Mouse (Mus musculus) lung, embryonic 15.5 days (tissue): ENCODE results near the gene Cep350. TPM values are rescaled to one million over a fixed set of nuclear protein-coding genes. Genes with fewer than 3 reads are reported as not detected.

ENCODE experiments used
- ATAC-seq: fragments of 200-750 bp; cut with Nextera tagmentation; 2 replicates; pipeline ENCODE4 v1.8.0; 2017; ENCODE audit warnings: moderate number of reproducible peaks, borderline replicate concordance; ENCODE audit not compliant: low FRiP score, low TSS enrichment; ENCODE audit errors: extremely low read depth
- H3K27ac ChIP-seq: fragments of 300-500 bp; sonication (generic); 2 replicates; pipeline ENCODE4 v1.5.1; 2015; ENCODE audit warnings: moderate library complexity, mild to moderate bottlenecking, inconsistent platforms
- H3K27me3 ChIP-seq: fragments of 300-500 bp; sonication (generic); 2 replicates; pipeline ENCODE4 v1.6.1; 2015; ENCODE audit warnings: inconsistent platforms
- H3K36me3 ChIP-seq: fragments of 300-500 bp; sonication (generic); 2 replicates; pipeline ENCODE4 v1.6.1; 2015; ENCODE audit warnings: inconsistent platforms
- H3K4me1 ChIP-seq: fragments of 300-500 bp; sonication (generic); 2 replicates; pipeline ENCODE4 v1.6.1; 2015; ENCODE audit warnings: inconsistent platforms
- H3K4me2 ChIP-seq: fragments of 300-500 bp; sonication (generic); 2 replicates; pipeline ENCODE4 v1.6.1; 2015; ENCODE audit warnings: inconsistent platforms, mild to moderate bottlenecking, moderate library complexity
- H3K4me3 ChIP-seq: fragments of 300-500 bp; sonication (generic); 2 replicates; pipeline ENCODE4 v1.5.1; 2015; ENCODE audit warnings: mild to moderate bottlenecking, inconsistent platforms
- H3K9ac ChIP-seq: fragments of 300-500 bp; sonication (generic); 2 replicates; pipeline ENCODE4 v1.6.1; 2015; ENCODE audit warnings: inconsistent platforms
- H3K9me3 ChIP-seq: fragments of 300-500 bp; sonication (generic); 2 replicates; pipeline ENCODE4 v1.6.1; 2016; ENCODE audit warnings: inconsistent platforms
- WGBS: fragments of 180-500 bp; shearing (Covaris S2); methylation state at CpG from one replicate; pipeline ENCODE4 v1.1.7; 2015; 5-methylcytosine and 5-hydroxymethylcytosine counted together
- polyA plus RNA-seq: library from polyadenylated mRNA; unstranded; fragments of >200 nt; fragmentation: Nextera tagmentation; extraction: Ambion mirVana; gene quantifications from 2 replicates; pipeline ENCODE4 v1.2.1, GENCODE M21; 2015

The Cep350 gene
- polyA plus RNA-seq, 1 experiment from 2014 or later = 10.6 TPM

DNA sequence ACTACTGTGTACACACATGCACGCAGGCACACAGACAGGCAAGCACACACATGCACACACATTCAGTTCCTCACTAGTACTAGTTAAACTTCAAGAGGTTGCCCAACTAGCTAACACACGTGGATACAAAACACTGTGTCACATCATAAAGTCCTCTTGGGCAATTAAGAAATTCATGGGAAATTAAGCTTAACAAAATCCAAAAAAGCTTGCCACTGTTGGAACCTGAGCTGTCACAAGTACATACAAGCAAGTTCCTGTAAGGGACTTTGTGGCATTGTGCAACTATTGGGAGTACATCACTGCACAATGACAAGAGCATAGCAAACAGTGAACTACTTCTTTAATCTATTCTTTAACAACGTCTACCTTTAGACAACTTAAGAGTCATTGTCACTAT lies 93.5 kb downstream of the Cep350 start:
- Histone ChIP-seq H3K9ac (no peak overlapping the region), H3K4me1 (no peaks in the 10 kb centered on the region), H3K27ac (no peak overlapping the region), H3K4me3 (no peak overlapping the region), H3K27me3 (no peaks in the 10 kb centered on the region), H3K9me3 (no peaks in the 10 kb centered on the region), H3K4me2 (no peak overlapping the region), H3K36me3 (peaks cover 48% of the 10 kb centered on the region)
- no peak for ATAC-seq
- 80% methylated on average over 3 of the region's 3 CpGs for WGBS

DNA sequence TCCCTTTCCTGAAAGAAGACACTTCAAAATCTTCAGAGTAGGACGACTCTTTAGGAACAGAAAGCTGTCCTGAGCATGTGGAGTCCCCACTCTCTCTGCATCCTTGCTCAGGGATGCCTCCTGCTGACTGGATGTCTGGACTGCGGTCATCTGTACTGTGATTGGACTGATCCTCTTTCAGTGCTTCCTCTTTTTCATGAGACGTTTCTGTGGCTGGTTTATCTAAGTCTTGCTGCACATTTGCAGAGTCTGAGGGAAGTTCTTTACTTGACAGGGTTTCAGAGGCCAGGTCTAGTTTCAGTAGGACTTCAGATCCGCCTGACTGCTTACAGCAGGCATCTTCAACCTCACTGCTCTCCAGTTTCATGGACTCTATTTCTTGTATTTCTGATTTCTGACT lies 110.1 kb downstream of the Cep350 start:
- H3K4me3 ChIP-seq = no peak overlapping the region
- peaks cover 69% of the 10 kb centered on the region for H3K36me3 ChIP-seq
- no peak overlapping the region for H3K27ac ChIP-seq
- H3K9ac ChIP-seq = no peak overlapping the region
- H3K4me1 ChIP-seq = no peaks in the 10 kb centered on the region
- no peak overlapping the region for H3K4me2 ChIP-seq
- 64% methylated on average over 4 of the region's 4 CpGs for WGBS
- no peaks in the 10 kb centered on the region for H3K9me3 ChIP-seq
- ATAC-seq = no peak
- H3K27me3 ChIP-seq = no peaks in the 10 kb centered on the region

DNA sequence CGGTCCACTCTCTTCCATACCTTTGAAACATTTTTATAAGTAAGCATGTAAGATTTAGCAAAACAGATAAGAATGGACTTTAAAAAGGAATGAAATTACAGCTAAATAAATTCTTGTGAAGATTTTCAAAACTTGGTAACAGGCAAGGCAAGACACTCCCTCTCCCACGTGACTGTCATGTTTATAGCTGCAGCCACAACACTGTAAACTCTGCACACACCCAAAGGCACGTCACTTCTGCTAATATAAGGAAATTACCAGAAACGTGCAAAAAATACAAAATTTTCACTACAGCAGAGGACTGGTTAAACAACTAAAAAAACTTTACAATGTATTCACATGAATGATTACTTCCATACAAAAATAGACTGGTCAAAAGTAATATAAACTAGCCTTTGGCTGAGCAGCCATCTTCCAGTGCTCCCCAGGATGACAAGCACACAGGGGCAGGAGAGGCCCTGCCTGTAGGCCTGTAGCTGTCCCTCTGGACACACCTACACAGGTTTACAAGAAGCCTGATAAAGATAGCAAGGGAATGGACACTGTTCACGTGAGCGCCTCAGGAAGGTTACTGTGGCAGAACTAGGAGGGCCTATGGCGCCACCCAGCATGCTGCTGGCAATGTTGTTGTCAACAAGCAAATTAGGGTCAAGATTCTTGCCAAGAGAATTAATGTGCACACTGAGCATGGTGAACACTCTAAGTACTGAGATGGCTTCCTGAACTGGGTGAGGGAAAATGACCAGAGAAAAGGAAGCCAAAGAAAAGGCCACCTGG lies 117.9 kb downstream of the Cep350 start:
- ATAC-seq = no peak
- no peak overlapping the region for H3K27ac ChIP-seq
- H3K9ac ChIP-seq = no peak overlapping the region
- WGBS = 79% methylated on average over 7 of the region's 7 CpGs
- H3K36me3 ChIP-seq = peaks cover 46% of the 10 kb centered on the region
- H3K27me3 ChIP-seq = no peaks in the 10 kb centered on the region
- no peaks in the 10 kb centered on the region for H3K9me3 ChIP-seq
- H3K4me3 ChIP-seq = no peak overlapping the region
- H3K4me2 ChIP-seq = no peak overlapping the region
- H3K4me1 ChIP-seq = no peaks in the 10 kb centered on the region

DNA sequence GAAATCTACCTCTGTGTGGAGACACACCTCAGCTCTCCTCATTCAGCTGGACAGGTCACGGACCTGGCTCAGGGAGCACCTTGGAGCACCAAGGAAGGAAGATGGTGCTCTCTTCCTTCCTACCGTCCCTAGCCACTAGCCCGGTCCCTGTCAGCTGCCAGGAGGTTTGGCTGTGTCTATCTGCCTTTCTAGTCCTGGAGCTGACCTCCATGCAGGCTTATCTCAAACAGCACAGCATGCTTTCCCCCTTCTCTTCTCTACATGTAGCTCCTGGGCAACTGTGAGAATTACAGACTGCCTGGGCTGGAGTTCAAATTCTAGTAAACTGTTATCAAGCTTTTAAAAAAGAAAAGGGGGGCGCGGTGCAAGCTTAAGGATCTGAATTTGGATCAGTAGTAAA lies 120.0 kb downstream of the Cep350 start:
- no peak overlapping the region for H3K4me3 ChIP-seq
- H3K27me3 ChIP-seq = no peaks in the 10 kb centered on the region
- H3K4me2 ChIP-seq = no peak overlapping the region
- no peak for ATAC-seq
- H3K27ac ChIP-seq = no peak overlapping the region
- H3K36me3 ChIP-seq = peaks cover 43% of the 10 kb centered on the region
- WGBS = 92% methylated on average over 5 of the region's 5 CpGs
- no peaks in the 10 kb centered on the region for H3K4me1 ChIP-seq
- no peaks in the 10 kb centered on the region for H3K9me3 ChIP-seq
- no peak overlapping the region for H3K9ac ChIP-seq

DNA sequence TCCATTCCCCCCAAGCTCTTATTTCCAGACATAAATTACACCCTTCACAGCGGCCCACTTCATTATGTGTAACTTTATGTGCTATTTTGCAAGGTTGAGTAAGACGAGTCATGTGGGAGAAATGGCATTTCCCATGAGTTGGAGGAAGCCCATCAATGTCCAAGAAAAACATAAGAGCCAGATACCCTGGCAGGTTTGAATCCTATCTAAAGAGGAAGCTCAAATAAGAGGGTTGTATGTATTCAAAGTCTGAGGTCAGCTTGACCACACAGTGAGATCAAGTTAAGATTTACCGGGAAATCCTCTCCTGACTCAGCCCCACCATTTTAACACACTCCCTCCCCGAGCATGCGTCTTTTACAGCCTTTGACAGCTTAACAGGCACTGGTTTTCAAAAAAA lies 128.8 kb downstream of the Cep350 start:
- Histone ChIP-seq H3K4me1 (no peaks in the 10 kb centered on the region), H3K9me3 (no peaks in the 10 kb centered on the region; the same call in 1 of the 2 replicates), H3K4me2 (no peak overlapping the region), H3K36me3 (peaks cover 30% of the 10 kb centered on the region; the same call in 1 of the 2 replicates), H3K27me3 (no peaks in the 10 kb centered on the region), H3K4me3 (no peak overlapping the region), H3K27ac (no peak overlapping the region), H3K9ac (no peak overlapping the region)
- 60% methylated on average over 5 of the region's 5 CpGs for WGBS
- no peak for ATAC-seq

DNA sequence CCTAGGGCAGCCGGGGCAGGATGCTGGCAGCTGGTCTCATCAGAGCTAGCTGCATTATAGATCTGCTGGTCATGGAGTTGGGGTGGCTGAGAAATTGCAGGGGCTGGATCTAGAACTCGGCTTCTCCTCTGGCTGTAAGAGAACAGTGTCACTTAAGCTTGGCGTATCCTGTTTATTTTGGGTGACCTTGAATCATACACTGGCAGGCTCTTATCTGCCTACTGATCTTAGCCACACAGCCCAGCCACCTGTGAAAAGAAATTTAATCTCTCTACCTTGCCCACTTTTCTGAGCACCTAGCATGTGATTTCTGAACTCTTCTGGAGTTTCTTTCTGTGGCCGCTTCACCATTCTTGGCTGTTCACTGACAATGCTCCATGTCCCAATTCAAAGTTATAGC lies 129.5 kb downstream of the Cep350 start:
- no peak for ATAC-seq
- Histone ChIP-seq H3K9ac (no peak overlapping the region), H3K27me3 (no peaks in the 10 kb centered on the region), H3K4me2 (no peak overlapping the region), H3K36me3 (peaks cover 26% of the 10 kb centered on the region; the same call in 1 of the 2 replicates), H3K4me3 (no peak overlapping the region), H3K9me3 (no peaks in the 10 kb centered on the region; the same call in 1 of the 2 replicates), H3K4me1 (no peaks in the 10 kb centered on the region), H3K27ac (no peak overlapping the region)
- WGBS = 52% methylated on average over 4 of the region's 4 CpGs

DNA sequence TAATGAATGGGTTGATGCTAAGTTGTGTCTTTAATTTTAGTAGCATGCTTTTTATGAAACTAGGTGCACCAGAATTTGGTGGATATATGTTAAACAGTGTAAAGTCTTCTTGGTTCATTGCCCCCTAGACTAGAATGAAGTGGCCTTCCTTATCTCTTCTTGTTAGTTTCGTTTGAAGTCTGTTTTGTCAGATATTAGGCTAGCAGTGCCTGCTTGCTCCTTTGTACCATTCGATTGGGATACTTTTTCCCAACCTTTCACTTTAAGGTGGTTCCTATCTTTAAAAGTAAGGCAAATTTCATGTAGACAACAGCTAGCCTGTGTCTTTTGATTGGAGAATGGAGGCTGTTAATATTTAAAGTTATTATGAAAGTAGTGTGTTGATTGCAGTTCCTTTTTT lies 137.4 kb downstream of the Cep350 start:
- no peak overlapping the region for H3K9ac ChIP-seq
- 42% methylated on average over 2 of the region's 2 CpGs for WGBS
- H3K27me3 ChIP-seq = no peaks in the 10 kb centered on the region
- H3K4me2 ChIP-seq = no peak overlapping the region
- H3K36me3 ChIP-seq = no peaks in the 10 kb centered on the region
- H3K9me3 ChIP-seq = no peaks in the 10 kb centered on the region
- no peak overlapping the region for H3K27ac ChIP-seq
- H3K4me3 ChIP-seq = no peak overlapping the region
- no peaks in the 10 kb centered on the region for H3K4me1 ChIP-seq
- no peak for ATAC-seq

DNA sequence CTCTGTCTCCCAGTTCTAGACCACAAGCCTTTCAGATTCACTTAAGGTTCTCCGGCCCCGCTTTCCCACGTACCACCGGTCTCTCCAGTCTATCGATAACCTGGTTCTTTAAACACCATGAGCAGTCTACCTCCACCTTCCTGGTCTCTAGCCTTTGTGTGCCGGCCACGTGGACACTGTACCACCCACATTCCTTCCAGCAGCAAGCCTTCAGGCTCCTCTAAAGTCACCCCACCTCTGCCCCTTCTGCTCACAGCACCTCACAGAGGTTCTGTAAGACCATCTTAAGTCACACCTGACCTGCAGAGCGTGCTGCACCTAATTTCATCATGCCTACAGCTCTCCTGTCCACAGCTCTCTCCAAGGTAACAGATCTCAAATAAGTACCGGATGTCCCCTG lies 139.4 kb downstream of the Cep350 start:
- no peak overlapping the region for H3K4me2 ChIP-seq
- no peaks in the 10 kb centered on the region for H3K36me3 ChIP-seq
- no peaks in the 10 kb centered on the region for H3K27me3 ChIP-seq
- H3K9me3 ChIP-seq = no peaks in the 10 kb centered on the region
- no peak for ATAC-seq
- no peaks in the 10 kb centered on the region for H3K4me1 ChIP-seq
- no peak overlapping the region for H3K4me3 ChIP-seq
- no peak overlapping the region for H3K27ac ChIP-seq
- WGBS = 78% methylated on average over 9 of the region's 9 CpGs
- H3K9ac ChIP-seq = no peak overlapping the region

DNA sequence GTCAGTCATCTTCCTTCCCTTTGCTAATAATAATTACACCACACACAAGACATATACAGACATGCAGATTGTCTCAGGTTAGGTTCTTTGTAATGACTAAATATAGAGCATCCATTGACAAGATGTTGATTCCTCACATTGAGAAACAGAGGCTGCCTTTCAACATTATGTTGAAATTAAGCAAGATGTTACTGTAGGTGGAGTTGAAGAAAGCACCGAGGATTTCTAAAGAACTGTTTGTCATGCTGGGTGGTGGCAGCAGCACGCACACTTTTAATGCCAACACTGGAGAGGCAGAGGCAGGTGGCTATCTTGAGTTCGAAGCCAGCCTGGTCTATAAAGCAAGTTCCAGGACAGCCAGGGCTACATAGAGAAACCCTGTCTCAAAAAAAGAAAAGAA lies 141.1 kb downstream of the Cep350 start:
- H3K4me3 ChIP-seq = no peak overlapping the region
- no peak for ATAC-seq
- WGBS = 84% methylated on average over 3 of the region's 3 CpGs
- no peaks in the 10 kb centered on the region for H3K4me1 ChIP-seq
- H3K27ac ChIP-seq = no peak overlapping the region
- H3K9ac ChIP-seq = no peak overlapping the region
- H3K9me3 ChIP-seq = no peaks in the 10 kb centered on the region
- H3K4me2 ChIP-seq = no peak overlapping the region
- H3K36me3 ChIP-seq = no peaks in the 10 kb centered on the region
- H3K27me3 ChIP-seq = no peaks in the 10 kb centered on the region

DNA sequence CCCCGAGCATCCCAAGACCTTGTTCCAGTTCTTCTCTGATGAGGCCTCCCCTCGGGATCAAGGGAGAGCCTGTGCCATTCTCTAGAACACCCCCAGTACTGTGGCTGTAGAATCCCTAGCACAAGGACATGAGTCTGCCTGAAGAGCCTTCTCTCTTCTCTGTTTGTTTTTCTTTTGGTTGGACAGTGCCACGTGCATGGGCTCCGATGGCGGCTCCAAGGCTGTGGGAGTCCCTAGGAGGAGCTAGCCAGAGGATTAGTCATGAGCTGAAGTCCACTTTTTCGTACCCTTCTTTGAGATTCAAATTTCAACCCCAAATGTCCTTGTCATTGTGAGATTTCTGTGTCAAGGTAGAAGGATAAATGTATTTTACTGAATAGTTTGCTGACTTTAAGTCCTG lies 142.2 kb downstream of the Cep350 start:
- Histone ChIP-seq H3K9me3 (no peaks in the 10 kb centered on the region), H3K36me3 (no peaks in the 10 kb centered on the region), H3K27ac (no peak overlapping the region), H3K4me2 (no peak overlapping the region), H3K4me3 (no peak overlapping the region), H3K4me1 (no peaks in the 10 kb centered on the region), H3K9ac (no peak overlapping the region), H3K27me3 (no peaks in the 10 kb centered on the region)
- no peak for ATAC-seq
- WGBS = 49% methylated on average over 6 of the region's 6 CpGs

DNA sequence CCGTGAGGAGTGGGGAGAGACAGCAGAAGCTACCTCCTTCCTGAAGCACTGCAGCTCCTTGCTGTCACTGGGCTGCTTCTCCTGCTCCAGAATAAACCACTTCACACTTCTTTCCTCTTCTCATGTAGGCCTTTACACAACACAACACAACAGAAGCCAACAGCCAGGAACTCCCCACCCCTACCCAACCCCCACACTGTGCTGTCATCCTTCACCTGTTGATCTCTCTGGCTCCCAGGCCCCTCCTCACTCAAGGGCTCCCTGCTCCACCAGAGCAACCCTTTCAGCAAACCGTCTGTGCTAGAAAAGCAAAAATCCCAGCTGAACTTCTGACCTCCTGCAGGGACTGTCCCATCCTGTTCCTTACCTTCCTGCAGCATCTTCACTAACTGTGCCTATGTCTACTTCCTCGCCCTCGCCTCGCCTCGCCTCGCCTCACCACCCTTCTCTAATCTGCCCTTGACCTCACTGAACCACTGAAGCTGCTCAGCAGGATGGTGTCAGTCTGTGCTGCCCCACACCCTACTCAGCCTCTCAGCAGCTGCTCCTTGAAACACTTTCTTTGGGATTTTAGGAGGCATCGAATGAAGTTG lies 145.3 kb downstream of the Cep350 start:
- H3K4me3 ChIP-seq = no peak overlapping the region
- no peaks in the 10 kb centered on the region for H3K27me3 ChIP-seq
- no peaks in the 10 kb centered on the region for H3K9me3 ChIP-seq
- WGBS = 42% methylated on average over 8 of the region's 8 CpGs
- H3K27ac ChIP-seq = no peak overlapping the region
- H3K4me2 ChIP-seq = no peak overlapping the region
- H3K9ac ChIP-seq = no peak overlapping the region
- ATAC-seq = no peak; the same call in 1 of the 2 replicates
- no peaks in the 10 kb centered on the region for H3K4me1 ChIP-seq
- H3K36me3 ChIP-seq = no peaks in the 10 kb centered on the region

DNA sequence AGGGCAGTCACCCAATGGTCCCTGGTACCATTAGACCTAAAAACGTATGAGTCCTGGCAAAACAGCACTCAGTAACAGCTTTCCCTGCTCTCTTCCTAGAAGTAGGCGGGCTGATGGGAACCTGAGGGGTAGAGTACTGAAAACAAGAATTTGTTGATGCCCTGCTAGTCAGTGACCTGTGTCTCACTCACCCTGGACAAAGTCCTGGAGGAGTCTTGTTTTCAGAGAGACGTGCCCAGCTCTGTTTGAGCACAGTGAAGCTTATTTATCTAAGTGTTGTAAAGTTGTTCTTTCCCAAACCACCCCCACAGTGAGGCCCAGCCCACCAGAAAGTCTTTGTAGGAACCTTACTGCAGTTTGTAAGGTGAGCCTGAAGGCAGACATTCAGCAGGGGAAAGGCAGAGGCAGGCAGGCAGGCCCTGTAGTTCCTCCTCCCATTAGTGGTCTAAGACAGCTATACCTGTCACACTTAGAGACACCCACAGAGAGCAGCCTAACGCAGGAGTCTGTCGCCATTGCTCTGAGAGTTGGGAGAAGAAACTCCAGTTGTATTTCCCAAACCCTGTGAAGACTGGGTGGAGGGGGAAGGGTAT lies 146.2 kb downstream of the Cep350 start:
- Histone ChIP-seq H3K4me2 (no peak overlapping the region), H3K9ac (no peak overlapping the region), H3K36me3 (no peaks in the 10 kb centered on the region), H3K27me3 (no peaks in the 10 kb centered on the region), H3K9me3 (no peaks in the 10 kb centered on the region), H3K27ac (no peak overlapping the region), H3K4me1 (no peaks in the 10 kb centered on the region), H3K4me3 (no peak overlapping the region)
- no peak for ATAC-seq
- WGBS = 33% methylated on average over 5 of the region's 5 CpGs
